Mouse (Mus musculus): Measurements from ENCODE around the gene Tbc1d32.
A peak's percentile ranks its signal among the peaks of the same experiment; 100 is the strongest.
"Not testable (repeated sequence)": the region's sequence is repeated elsewhere in the genome, so short reads cannot be mapped to it uniquely, and the experiment has no call there.

Tbc1d32 gene

GRCm38 (mm10) chr10:56228568-56229209 lies at the start of gene Tbc1d32:
Gene Tbc1d32, minus strand, starts transcription at chr10:56228689.
- DNase-seq (ENCODE audit: low spot score) = peak; percentile 75

DNA sequence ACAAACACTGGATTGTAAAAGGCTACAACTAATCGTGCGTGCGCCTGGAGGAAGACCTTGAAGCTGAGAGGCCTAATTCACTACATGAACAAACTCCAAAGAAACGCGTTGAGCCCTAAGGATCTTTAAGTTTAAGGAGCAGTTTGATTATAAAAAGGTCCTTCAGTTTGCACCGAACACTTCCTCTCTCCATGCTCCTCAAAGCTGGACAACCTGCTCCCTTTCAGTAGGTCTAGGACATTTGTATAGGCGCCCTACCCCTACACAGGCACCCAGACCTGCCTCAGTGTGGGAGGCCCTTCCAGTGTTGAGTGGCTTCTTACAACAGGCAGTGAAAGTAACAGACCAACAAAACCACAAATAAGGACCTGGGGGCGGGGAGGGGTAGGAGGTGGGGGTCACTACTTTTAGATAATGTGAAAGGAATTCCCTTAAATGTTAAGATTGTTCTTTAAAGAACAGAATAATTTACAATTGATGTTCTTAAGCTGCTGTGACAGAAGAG lies 666 bp downstream of the Tbc1d32 start:
- DNase-seq (ENCODE audit: low spot score) = no peak

- no peak for DNase-seq (ENCODE audit: low spot score)
Measured at GRCm38 (mm10) chr10:56215797-56216196, 12.7 kb downstream of the Tbc1d32 start.

DNA sequence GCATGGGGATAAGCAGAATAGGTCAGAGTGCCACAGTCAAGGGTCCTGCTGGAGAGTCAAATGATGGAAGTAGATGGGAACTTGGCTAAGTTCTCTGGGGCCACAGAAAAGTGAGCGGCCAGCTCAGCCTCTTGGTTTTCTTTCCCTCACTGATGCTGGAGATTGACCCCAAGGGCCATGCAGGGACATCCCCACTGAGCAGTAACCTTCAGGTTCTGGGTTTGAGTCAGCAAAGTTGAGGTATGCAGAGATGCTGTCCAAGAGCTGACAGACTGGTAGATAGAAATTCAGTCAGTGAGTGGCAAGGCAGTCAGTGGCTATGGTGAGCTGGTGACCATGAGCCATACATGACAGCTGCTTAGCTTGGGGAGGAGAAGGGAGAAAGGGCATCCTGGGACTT lies 18.1 kb downstream of the Tbc1d32 start:
- no peak for DNase-seq (ENCODE audit: low spot score)

GRCm38 (mm10) chr10:56206802-56207404 lies 21.6 kb downstream of the Tbc1d32 start:
- no peak for DNase-seq (ENCODE audit: low spot score)

GRCm38 (mm10) chr10:56204348-56204747 lies 24.1 kb downstream of the Tbc1d32 start:
- no peak for DNase-seq (ENCODE audit: low spot score)

GRCm38 (mm10) chr10:56199902-56200301 lies 28.6 kb downstream of the Tbc1d32 start:
- DNase-seq (ENCODE audit: low spot score) = no peak

DNA sequence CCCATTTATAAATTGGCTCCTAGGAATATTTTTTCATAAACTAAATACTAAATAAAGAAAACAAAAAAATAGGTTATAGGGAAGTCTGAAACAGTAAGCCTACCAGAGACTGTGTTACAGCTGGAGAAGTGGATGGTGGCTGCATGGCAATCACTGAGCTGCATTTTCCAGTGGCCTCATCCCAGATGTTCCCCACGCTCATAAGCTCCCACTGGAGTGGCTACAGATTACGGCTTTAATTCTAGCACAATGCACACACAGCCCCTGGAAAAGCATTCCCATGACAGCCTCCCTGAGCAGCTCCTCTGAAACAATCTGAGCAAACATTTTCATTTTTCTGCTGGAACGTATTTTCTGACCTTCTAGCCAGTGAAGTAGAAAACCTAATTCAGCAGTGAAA lies 29.8 kb downstream of the Tbc1d32 start:
- DNase-seq (ENCODE audit: low spot score) = no peak

GRCm38 (mm10) chr10:56194310-56194709 lies 34.2 kb downstream of the Tbc1d32 start:
- no peak for DNase-seq (ENCODE audit: low spot score)

DNA sequence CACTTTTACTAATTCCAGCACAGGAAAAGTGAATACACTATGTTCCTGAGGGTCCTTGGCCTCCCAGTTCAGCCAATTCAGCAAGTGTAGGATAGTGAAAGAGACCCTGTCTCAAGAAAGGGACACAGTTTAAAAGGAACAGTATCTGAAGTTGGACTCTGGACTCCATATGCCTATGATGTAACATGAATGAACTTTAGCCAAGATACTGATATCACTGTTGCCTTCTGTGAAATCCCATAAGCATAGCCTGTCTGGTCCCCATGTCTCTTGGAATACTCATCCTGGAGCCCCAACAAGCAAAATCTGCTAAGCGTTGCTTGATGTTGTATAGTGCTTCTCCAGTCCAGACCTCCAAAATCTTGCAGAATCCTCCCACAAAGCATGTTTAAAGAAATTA lies 46.8 kb downstream of the Tbc1d32 start:
- DNase-seq (ENCODE audit: low spot score) = no peak

DNA sequence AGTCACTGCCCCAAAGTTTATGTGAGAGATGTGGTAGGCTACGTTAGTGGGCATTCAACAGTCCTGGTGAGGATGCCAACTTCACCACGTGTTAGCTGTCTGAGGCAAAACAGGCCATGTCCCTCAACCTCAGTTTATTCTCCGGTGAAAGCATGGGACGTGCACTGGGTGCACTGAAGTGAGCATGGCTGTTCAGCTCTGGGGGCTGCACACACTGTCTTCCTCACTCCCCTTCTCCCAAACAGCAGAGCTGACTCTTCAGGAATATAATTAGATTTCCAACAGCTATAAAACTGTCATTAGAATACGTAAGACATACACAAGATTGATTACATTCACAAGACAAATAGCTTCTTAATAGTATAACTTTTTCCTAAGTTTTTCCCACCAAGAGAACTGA lies 55.3 kb downstream of the Tbc1d32 start:
- no peak for DNase-seq (ENCODE audit: low spot score)

- not testable (repeated sequence) for DNase-seq (ENCODE audit: low spot score)
Measured at GRCm38 (mm10) chr10:56167721-56168120, 60.8 kb downstream of the Tbc1d32 start.

DNA sequence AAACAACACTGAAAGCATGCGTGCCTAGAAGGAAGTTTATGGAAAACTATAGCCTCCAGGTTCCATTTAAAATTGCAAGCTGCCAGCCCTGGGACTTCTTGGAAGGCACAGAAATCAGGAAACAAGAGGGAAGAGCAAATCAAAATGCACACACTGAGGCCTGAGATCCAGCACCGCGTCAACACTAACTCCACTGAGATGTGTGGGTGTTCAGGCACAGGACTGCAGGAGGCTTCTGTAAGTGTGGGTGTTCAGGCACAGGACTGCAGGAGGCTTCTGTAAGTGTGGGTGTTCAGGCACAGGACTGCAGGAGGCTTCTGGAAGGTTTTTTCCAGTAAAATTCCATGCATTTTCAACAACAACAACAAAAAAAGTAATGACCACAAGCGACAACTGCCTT lies 62.7 kb downstream of the Tbc1d32 start:
- no peak for DNase-seq (ENCODE audit: low spot score)

DNA sequence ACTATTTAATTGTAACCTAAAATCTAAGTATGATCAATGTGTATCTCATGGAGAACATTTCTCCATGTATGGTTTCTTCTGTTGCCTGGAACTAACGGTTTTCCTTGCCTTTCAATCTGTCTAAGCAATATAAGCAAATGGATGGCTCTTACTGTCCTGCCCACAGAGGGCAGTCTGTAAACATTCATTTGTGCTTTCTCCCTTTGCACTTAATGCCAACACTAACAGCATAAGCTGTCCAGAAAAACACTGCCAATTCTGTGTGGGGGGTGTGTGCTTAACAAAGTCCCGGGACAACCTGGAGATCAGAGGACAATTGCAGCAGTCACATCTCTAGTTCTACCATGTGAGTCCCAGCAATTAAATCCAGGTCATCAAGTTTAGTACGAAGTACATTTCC lies 64.1 kb downstream of the Tbc1d32 start:
- no peak for DNase-seq (ENCODE audit: low spot score)

DNA sequence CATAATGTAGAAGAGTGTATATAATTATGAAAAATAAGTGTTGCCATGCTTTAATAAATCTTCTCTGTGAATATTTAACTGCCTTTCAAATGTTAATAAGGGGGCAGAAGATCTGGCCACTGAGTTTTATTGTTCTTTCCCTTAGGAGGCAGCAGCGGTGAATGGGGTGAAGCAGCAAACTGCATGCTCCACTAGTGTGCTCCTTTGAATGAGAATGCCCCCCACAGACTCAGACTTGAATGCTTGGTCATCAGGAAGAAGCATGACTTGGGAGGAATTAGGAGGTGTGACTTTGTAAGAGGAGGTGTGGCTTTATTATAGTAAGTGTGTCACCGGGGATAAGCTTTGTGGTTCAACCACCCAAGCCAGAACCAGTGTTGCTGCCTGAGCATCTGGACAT lies 69.7 kb downstream of the Tbc1d32 start:
- DNase-seq (ENCODE audit: low spot score) = no peak

GRCm38 (mm10) chr10:56158207-56158606 lies 70.3 kb downstream of the Tbc1d32 start:
- no peak for DNase-seq (ENCODE audit: low spot score)

GRCm38 (mm10) chr10:56156956-56157355 lies 71.5 kb downstream of the Tbc1d32 start:
- DNase-seq (ENCODE audit: low spot score) = no peak

DNA sequence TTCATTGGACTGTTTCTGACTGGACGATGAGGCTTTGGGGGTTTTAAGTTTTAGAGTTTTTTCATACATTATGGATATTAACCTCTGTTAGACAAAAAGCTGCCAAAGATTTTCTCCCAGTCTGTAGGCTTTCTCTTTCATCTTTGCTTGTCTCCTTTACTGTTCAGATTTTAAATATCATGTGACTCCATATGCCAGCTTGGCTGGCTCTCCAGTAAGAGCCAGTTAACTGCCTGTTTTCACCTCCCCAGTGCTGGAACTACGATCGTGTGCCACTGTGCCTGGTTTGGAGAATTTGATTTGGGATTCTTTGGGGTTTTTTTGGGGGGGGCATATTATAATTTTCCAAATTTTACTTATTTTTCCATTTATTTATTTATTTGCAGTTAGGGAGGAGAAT lies 79.6 kb downstream of the Tbc1d32 start:
- DNase-seq (ENCODE audit: low spot score) = no peak

GRCm38 (mm10) chr10:56137191-56137590 lies 91.3 kb downstream of the Tbc1d32 start:
- no peak for DNase-seq (ENCODE audit: low spot score)

DNA sequence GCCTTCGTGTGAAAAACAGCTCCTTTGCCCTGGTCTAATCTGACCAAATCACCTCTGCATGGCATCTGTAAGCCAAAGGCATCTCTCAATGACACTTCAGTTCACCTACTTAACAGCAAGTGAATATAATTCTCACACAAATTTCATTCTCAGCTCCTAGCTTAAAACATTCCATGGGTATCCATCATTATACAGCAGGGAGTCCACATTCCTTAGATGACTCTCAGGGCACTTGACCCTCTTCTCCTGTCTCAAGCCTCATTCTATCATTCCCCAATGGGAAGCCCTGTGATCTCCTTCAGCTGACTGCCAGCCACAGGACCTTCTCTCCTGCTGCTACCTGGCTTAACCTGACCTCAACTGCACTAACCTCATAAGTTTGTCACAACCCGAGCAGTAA lies 98.8 kb downstream of the Tbc1d32 start:
- no peak for DNase-seq (ENCODE audit: low spot score)

GRCm38 (mm10) chr10:56126972-56127371 lies 101.5 kb downstream of the Tbc1d32 start:
- DNase-seq (ENCODE audit: low spot score) = no peak

DNA sequence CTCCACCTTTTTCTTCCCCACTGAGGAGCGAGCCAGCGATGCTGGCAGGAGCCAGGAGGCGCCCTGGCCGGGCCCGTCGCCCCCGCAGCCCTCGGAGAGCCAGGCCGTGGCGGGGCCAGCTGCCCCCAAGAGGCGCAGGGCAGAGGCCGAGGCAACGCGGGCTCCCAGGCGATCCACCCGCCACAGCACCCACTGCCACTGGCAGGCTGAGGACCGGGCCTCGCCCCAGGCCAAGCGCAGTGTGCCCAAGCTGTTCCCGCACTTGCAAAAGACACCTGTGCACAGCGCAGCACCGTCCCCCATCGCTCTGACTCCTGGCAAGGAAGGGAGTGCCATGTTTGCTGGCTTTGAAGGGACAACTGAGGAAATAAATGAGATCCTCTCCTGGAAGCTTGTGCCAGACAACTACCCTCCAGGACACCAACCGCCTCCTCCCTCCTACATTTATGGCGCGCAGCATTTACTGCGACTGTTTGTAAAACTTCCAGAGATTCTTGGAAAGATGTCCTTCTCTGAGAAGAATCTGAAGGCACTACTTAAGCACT lies 112.8 kb downstream of the Tbc1d32 start:
- DNase-seq (ENCODE audit: low spot score) = no peak

GRCm38 (mm10) chr10:56114951-56115635 lies 113.4 kb downstream of the Tbc1d32 start:
- peak; percentile 15 for DNase-seq (ENCODE audit: low spot score)

All from spleen, adult 12 weeks (tissue).